Mouse (Mus musculus) testis, adult 2 months (tissue): ENCODE results near the gene Sorcs2. TPM values are rescaled to one million over a fixed set of nuclear protein-coding genes. Genes with fewer than 3 reads are reported as not detected.

Experiments
- H3K27ac ChIP-seq: fragments of 200-500 bp; 2 replicates; pipeline ENCODE4 v1.5.1; 2012; ENCODE audit warnings: low read depth, low read length; ENCODE audit not compliant: control insufficient read depth, insufficient read depth
- H3K27me3 ChIP-seq: fragments of 200-500 bp; 2 replicates; pipeline ENCODE4 v1.6.1; 2012; ENCODE audit warnings: mild to moderate bottlenecking, low read length, moderate library complexity; ENCODE audit not compliant: control insufficient read depth, insufficient read depth
- H3K36me3 ChIP-seq: fragments of 200-500 bp; 2 replicates; pipeline ENCODE4 v1.6.1; 2012; ENCODE audit warnings: mild to moderate bottlenecking, low read length; ENCODE audit not compliant: control insufficient read depth, insufficient read depth
- H3K4me1 ChIP-seq: fragments of 200-500 bp; 2 replicates; pipeline ENCODE4 v1.6.1; 2012; ENCODE audit warnings: low read length; ENCODE audit not compliant: control insufficient read depth, insufficient read depth
- H3K4me3 ChIP-seq: fragments of 200-500 bp; 2 replicates; pipeline ENCODE4 v1.5.1; 2012; ENCODE audit warnings: low read depth, mild to moderate bottlenecking, low read length, moderate library complexity, mixed read lengths; ENCODE audit not compliant: control insufficient read depth
- CTCF ChIP-seq: fragments of 200-500 bp; IDR thresholded peaks from 2 replicates; pipeline ENCODE4 v1.5.1; 2012; ENCODE audit warnings: low read depth, mild to moderate bottlenecking, inconsistent platforms, low read length, moderate library complexity; ENCODE audit not compliant: control insufficient read depth, insufficient read depth, insufficient replicate concordance
- POLR2A ChIP-seq: fragments of 200-500 bp; IDR thresholded peaks from 2 replicates; pipeline ENCODE4 v1.6.1; 2012; ENCODE audit warnings: low read depth, mild to moderate bottlenecking, inconsistent platforms, low read length, moderate library complexity; ENCODE audit not compliant: control insufficient read depth
- polyA plus RNA-seq: library from polyadenylated mRNA; depleted of rRNA; stranded (reverse); fragments of >200 nt; gene quantifications from 2 replicates; pipeline ENCODE4 v1.2.3, GENCODE M21; 2012

The Sorcs2 gene
- polyA plus RNA-seq, 1 experiment = 13.8 TPM

DNA sequence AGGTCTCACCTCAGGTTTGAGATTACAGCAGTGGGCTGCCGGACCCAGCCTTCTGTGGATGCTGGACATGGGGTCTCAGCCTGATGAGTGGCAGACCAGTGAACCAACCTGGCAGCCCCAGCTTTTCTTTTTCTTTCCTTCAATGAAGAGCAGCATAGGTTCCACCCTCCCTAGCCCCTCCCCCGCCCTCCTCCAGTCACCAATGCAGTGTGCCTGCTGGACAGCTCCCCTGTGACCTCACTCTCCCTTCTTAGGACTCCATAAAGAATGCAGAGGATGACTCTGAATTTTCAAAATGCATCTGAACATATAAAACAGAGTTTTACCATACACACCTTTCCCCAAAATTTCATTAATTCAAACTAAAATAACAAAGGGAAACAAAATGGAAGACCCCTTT is 33.8 kb upstream of the Sorcs2 start:
- Histone ChIP-seq H3K27ac (no peak overlapping the region), H3K4me3 (no peak overlapping the region), H3K4me1 (no peaks in the 10 kb centered on the region), H3K36me3 (no peaks in the 10 kb centered on the region), H3K27me3 (no peaks in the 10 kb centered on the region)
- TF ChIP-seq CTCF (no peak), POLR2A (no peak)

DNA sequence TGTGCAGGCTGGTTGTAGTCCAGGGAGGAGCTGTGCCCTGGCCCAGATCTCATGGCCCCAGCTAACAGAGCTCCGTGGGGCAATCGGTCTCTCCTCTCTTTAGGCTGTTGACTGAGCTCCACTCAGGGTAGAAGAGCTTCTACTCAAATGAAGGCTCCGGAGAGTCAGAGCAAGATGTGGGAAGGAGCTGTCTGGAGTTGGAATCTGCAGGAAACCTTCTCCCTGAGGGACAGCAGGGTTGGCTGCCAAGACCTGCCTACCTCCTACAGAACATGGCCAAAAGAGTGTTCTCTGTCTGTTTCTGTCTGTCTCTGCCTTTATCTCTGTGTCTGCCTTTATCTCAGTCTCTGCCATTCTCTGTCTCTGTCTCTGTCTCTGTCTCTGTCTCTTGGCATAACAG is 31.6 kb upstream of the Sorcs2 start:
- no peak overlapping the region for H3K4me3 ChIP-seq
- no peak overlapping the region for H3K27ac ChIP-seq
- no peaks in the 10 kb centered on the region for H3K4me1 ChIP-seq
- no peaks in the 10 kb centered on the region for H3K27me3 ChIP-seq
- H3K36me3 ChIP-seq = no peaks in the 10 kb centered on the region
- TF ChIP-seq POLR2A (no peak), CTCF (no peak)

DNA sequence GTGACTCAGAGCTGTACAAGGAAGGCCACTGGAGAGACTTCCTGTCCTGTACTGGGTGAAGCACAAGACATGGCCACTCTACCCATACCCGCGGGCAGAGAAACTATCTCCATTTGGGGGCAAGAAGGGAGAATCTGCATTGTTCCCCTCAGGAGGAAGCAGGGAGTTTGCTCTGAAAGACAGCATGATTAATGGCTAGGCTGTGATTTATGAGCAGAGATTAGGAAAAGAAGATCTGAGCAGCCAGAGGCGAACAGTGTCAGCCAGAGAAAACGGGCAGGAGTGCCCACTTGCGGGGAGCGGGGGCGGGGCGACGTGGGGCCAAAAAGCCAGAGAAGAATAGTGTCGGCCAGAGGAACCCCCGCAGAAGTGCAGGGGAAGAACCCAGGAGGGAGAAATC is 29.9 kb upstream of the Sorcs2 start:
- Histone ChIP-seq H3K27ac (no peak overlapping the region), H3K4me1 (no peaks in the 10 kb centered on the region), H3K27me3 (no peaks in the 10 kb centered on the region), H3K4me3 (no peak overlapping the region), H3K36me3 (no peaks in the 10 kb centered on the region)
- no peak for TF ChIP-seq POLR2A
- TF ChIP-seq CTCF = no peak

DNA sequence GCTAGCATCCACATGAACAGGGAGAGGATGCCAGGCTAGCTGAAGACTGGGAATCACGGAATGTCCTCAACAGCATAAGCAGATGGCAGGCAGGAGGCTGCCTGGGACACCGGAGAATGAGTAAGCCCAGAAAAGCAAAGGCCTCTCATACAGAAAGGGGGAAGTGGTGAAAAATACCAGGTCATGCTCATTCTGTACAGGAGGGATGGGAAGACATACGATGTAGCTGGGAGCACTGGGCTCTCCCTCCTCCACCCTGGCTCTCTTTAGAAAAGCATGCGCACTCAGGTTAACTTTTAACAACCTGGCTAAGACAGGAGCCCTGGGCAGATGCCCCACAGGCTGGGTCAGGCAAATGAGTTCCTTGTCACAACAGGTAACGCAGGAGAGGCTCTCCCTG is 28.5 kb upstream of the Sorcs2 start:
- TF ChIP-seq CTCF (no peak), POLR2A (no peak)
- Histone ChIP-seq H3K4me3 (no peak overlapping the region), H3K36me3 (no peaks in the 10 kb centered on the region), H3K27ac (no peak overlapping the region), H3K27me3 (no peaks in the 10 kb centered on the region), H3K4me1 (no peaks in the 10 kb centered on the region)

DNA sequence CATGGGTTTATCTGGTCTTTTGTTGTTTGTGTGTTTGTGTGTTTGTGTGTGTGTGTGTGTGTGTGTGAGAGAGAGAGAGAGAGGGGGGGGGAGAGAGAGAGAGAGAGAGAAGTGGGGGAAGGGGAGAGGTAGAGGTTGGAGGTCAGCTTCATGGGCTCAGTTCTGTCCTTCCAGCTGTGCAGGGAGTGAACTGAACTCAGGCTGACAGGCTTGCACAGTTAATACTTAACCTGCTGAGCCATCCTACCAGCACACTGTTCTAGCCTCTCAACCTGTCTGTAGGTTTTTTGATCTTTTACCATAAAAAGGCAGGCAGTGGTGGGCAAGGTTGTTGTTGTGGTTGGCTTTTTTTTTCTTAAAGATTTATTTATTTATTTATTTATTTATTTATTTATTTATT is 26.7 kb upstream of the Sorcs2 start:
- Histone ChIP-seq H3K27me3 (no peaks in the 10 kb centered on the region), H3K36me3 (no peaks in the 10 kb centered on the region), H3K4me1 (no peaks in the 10 kb centered on the region), H3K4me3 (no peak overlapping the region), H3K27ac (no peak overlapping the region)
- TF ChIP-seq POLR2A (no peak), CTCF (no peak)

DNA sequence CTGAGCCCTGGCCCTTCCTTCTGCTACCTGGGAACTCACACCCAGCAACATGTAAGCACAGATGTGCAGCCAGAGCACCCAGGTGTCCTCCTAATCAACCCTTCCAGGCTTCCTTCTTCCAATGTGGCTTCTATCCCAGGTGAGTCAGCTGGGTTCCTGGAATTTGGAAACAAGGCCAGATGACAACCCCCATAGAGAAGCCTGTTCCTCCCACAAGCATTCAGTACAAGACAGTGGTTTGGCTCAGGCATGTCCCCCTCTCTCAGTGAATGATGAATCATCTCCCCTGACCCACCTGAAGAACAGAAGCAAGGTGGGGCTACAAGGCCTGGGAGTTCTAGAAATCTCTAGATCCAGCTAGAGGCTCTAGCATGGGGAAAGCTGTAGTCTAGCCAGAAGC is 24.8 kb upstream of the Sorcs2 start:
- H3K4me1 ChIP-seq = no peaks in the 10 kb centered on the region
- TF ChIP-seq CTCF (no peak), POLR2A (no peak)
- H3K36me3 ChIP-seq = no peaks in the 10 kb centered on the region
- H3K27me3 ChIP-seq = no peaks in the 10 kb centered on the region
- H3K27ac ChIP-seq = no peak overlapping the region
- no peak overlapping the region for H3K4me3 ChIP-seq

DNA sequence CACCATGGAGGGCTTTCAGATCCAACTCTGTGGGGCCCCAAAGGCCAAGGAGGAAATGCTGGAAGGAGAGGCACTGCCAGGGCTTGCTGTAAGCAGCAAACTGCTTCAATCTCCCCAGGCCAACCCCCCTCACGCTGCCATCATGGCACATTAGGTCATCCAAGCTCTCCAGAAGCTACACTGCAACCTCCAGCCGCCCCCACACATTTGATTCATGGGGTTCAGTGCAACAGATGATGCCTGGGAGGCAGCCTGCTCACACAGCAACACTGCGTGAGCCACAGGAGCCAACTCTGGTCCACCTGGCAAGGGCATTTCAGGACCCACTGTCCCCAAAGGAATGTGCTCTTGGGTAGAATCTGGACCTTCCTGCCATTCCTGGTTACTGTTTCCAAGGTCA is 21.9 kb upstream of the Sorcs2 start:
- H3K27ac ChIP-seq = no peak overlapping the region
- no peak overlapping the region for H3K4me3 ChIP-seq
- no peak for TF ChIP-seq POLR2A
- TF ChIP-seq CTCF = no peak
- H3K4me1 ChIP-seq = no peaks in the 10 kb centered on the region
- no peaks in the 10 kb centered on the region for H3K27me3 ChIP-seq
- H3K36me3 ChIP-seq = no peaks in the 10 kb centered on the region

DNA sequence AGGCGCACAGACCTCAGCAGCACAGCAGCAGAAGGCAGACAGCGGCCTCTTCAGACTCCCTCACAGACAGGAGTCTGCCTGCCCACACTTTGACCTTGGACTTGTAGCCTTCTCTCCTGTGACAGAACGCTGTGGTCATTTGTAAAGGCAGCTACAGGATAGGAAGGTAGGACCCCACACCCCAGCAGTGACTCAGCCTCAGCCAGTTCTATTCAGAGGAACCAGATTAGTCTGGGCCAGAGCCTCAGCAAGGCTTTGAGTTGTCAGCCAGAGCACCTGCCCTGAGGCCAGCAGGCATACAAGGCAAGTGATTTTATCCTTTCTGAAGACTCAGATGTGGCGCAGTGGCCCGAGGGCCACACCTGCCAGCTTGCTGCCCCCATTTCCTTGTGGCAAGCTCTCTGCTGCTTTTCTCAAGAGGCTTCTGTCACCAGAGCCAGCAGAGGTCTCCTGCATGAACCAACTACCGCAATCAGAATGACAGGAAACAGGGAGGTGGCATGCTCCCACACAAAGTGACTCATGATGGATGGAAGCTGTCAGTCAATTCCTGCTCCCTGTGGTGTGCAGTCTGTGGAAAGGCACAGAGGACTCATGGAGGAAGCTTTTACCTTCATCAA is 16.9 kb upstream of the Sorcs2 start:
- Histone ChIP-seq H3K27me3 (no peaks in the 10 kb centered on the region), H3K4me1 (no peaks in the 10 kb centered on the region), H3K36me3 (no peaks in the 10 kb centered on the region), H3K4me3 (no peak overlapping the region), H3K27ac (no peak overlapping the region)
- TF ChIP-seq CTCF (no peak), POLR2A (no peak)
